Mouse (Mus musculus) heart, embryonic 11.5 days (tissue): ENCODE results near the gene Capn10. TPM values are rescaled to one million over a fixed set of nuclear protein-coding genes. Genes with fewer than 3 reads are reported as not detected.

Source experiments
- ATAC-seq: fragments of 200-750 bp; cut with Nextera tagmentation; replicated peaks from 2 replicates; pipeline ENCODE4 v1.8.0; 2017; ENCODE audit warnings: moderate library complexity; ENCODE audit not compliant: insufficient number of reproducible peaks, low FRiP score, low TSS enrichment
- H3K27ac ChIP-seq: fragments of 300-500 bp; sonication (generic); 2 replicates; pipeline ENCODE4 v1.5.1; 2014; ENCODE audit warnings: mild to moderate bottlenecking, low read depth, low read length
- H3K27me3 ChIP-seq: fragments of 300-500 bp; sonication (generic); 2 replicates; pipeline ENCODE4 v1.6.1; 2014; ENCODE audit warnings: mild to moderate bottlenecking, low read length, mixed read lengths; ENCODE audit not compliant: control insufficient read depth, insufficient read depth
- H3K36me3 ChIP-seq: fragments of 300-500 bp; sonication (generic); 2 replicates; pipeline ENCODE4 v1.6.1; 2014; ENCODE audit warnings: mild to moderate bottlenecking, low read length, moderate library complexity, mixed read lengths; ENCODE audit not compliant: control insufficient read depth, insufficient read depth
- H3K4me1 ChIP-seq: fragments of 300-500 bp; sonication (generic); 2 replicates; pipeline ENCODE4 v1.6.1; 2014; ENCODE audit warnings: low read length; ENCODE audit not compliant: control insufficient read depth, insufficient read depth
- H3K4me2 ChIP-seq: fragments of 300-500 bp; sonication (generic); 2 replicates; pipeline ENCODE4 v1.6.1; 2014; ENCODE audit warnings: mild to moderate bottlenecking, moderate library complexity
- H3K4me3 ChIP-seq: fragments of 300-500 bp; sonication (generic); 2 replicates; pipeline ENCODE4 v1.5.1; 2014; ENCODE audit warnings: low read depth, low read length
- H3K9ac ChIP-seq: fragments of 300-500 bp; sonication (generic); 2 replicates; pipeline ENCODE4 v1.6.1; 2014; ENCODE audit warnings: mild to moderate bottlenecking, low read depth, low read length, moderate library complexity
- H3K9me3 ChIP-seq: fragments of 300-500 bp; sonication (generic); replicated peaks from 2 replicates; pipeline ENCODE4 v1.6.1; 2016; ENCODE audit warnings: low read length; ENCODE audit not compliant: control insufficient read depth
- WGBS: fragments of 180-500 bp; shearing (Covaris S2); extraction: QIAGEN DNeasy Blood & Tissue Kit; methylation state at CpG from one replicate; pipeline ENCODE4 v1.1.7; 2014; ENCODE audit not compliant: insufficient replicate concordance; 5-methylcytosine and 5-hydroxymethylcytosine counted together
- polyA plus RNA-seq: library from polyadenylated mRNA; unstranded; fragments of >200 nt; fragmentation: Nextera tagmentation; extraction: Ambion mirVana; gene quantifications from 2 replicates; pipeline ENCODE4 v1.2.1, GENCODE M21; 2014

Gene Capn10
- polyA plus RNA-seq, 1 experiment from 2014 or later = 11.8 TPM

DNA sequence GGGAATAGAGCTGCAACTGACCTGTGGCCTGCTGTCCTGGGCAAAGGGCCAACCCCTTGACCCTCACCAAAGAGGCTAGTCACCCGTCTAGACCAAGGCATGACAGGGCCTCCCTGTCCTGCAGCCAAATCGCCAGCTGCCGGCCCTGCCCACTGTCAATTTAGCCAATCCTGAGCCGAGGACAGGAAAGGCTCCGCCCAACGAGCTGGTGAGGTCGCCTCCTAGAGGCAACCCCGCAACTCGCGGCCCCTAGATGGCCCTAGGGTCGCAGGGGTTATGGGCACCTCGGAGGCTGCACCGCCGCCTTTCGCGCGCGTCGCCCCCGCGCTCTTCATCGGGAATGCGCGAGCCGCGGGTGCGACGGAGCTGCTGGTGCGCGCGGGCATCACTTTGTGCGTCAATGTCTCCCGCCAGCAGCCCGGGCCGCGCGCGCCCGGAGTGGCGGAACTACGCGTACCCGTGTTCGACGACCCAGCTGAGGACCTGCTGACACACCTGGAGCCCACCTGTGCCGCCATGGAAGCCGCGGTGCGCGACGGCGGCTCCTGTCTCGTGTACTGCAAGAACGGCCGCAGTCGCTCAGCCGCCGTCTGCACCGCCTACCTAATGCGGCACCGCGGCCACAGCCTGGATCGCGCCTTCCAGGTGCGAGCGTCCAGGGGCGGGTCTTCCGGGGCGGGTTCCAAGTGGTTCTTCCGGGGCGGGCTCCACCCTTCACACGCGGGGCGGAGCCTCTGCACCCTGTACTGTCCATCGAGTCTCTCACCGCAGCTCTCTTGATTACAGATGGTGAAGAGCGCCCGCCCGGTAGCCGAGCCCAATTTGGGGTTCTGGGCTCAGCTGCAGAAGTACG is 27.2 kb upstream of the Capn10 start, which contains the start of gene Dusp28:
TSS of gene Dusp28 (plus strand) at position 203 of the 853 bp plus-strand sequence.
- no peaks in the 10 kb centered on the region for H3K27me3 ChIP-seq
- peaks cover 26% of the 10 kb centered on the region for H3K4me1 ChIP-seq
- peak within 1 kb of the TSS; percentile 81 for H3K4me2 ChIP-seq
- H3K9me3 ChIP-seq = no peaks in the 10 kb centered on the region
- peak within 1 kb of the TSS; percentile 82 for H3K9ac ChIP-seq
- WGBS = under 1% methylated on average over 80 of the region's 81 CpGs
- peak within 1 kb of the TSS; percentile 87 for H3K27ac ChIP-seq
- no peaks in the 10 kb centered on the region for H3K36me3 ChIP-seq
- H3K4me3 ChIP-seq = peak within 1 kb of the TSS; percentile 80
- peak; percentile 91 for ATAC-seq

DNA sequence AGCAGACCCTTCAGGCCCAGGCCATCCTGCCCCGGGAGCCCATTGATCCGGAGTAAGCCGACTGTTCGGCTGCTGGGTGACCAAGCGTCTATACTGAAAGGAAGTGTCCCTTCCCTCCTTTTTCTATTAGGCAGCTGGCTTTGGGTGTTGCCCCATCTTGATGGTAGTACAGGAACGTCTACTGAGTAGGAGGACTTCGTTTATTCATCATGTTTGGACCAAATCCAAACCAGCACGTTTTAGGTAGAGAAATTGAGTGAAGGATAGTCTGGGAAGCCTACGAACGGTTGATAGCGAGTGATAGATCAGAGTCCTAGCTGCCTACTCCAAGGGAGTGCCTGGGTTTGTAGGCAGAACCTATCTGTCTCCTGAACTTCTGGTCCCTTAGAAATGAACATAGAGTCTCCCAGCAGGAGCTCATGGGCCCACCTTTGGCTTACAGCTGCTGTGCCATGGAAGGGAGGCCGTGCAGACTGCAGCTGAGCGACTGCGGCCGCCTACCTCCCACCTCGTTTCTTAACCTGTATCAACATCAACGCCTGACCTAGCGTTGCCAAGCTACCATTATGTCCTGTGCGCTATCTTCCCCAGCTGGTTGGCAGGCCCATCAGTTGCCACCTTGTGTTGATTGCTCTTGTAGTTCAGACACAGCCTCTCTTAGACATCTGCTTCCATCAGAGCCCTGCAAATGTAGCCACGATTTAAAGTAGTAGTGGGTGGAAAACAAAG is 26.4 kb upstream of the Capn10 start:
- peak overlapping the region; percentile 81 for H3K4me2 ChIP-seq
- H3K27ac ChIP-seq = peak overlapping the region; percentile 58; the same call in 1 of the 2 replicates
- no peaks in the 10 kb centered on the region for H3K9me3 ChIP-seq
- H3K4me3 ChIP-seq = peak overlapping the region; percentile 80
- H3K4me1 ChIP-seq = peaks cover 28% of the 10 kb centered on the region
- H3K27me3 ChIP-seq = no peaks in the 10 kb centered on the region
- 42% methylated on average over 20 of the region's 20 CpGs for WGBS
- H3K9ac ChIP-seq = peak overlapping the region; percentile 82
- no peaks in the 10 kb centered on the region for H3K36me3 ChIP-seq
- ATAC-seq = no peak

DNA sequence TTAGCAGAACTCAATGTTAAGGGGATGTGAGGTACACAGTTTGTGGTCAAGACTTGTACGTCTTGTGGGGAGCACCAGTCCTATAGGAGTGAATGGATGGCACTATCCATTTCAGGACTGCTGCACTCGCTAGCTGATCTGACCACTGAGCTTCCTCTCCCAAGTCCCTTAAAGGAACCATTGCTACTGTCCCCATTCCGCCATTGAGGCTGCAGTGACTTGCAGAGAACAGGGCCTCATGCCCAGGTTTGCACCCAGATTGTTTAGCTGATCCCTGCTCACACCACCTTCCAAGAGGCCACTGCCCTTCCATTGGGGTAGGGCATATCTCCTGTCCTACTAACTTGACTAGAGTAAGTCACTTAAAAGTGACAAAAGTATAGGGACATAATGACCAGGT is 25.5 kb upstream of the Capn10 start:
- H3K27me3 ChIP-seq = no peaks in the 10 kb centered on the region
- no peak for ATAC-seq
- no peaks in the 10 kb centered on the region for H3K9me3 ChIP-seq
- H3K9ac ChIP-seq = no peak overlapping the region
- no peaks in the 10 kb centered on the region for H3K36me3 ChIP-seq
- H3K4me3 ChIP-seq = no peak overlapping the region
- peaks cover 24% of the 10 kb centered on the region for H3K4me1 ChIP-seq
- 90% methylated on average over 3 of the region's 3 CpGs for WGBS
- no peak overlapping the region for H3K4me2 ChIP-seq
- no peak overlapping the region for H3K27ac ChIP-seq

DNA sequence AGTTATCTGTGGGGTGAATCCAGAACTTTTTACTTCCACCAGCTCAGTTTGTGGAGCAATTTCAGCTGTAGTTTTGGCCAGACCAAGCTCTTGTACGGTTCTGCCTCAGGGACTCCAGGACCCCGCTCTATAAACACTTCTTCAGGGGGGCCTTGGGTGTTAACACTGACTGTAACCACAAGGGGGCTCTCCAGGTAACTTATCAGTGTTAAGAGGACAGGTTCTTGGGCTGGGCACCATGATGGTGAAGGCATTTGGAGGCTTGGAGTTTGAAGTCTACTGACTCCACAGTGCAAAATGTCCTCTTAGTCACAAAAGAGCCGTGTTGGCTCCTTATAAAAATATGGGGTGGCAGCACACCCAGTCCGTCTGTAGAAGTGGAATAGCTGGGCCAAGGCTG is 25.1 kb upstream of the Capn10 start:
- H3K9me3 ChIP-seq = no peaks in the 10 kb centered on the region
- no peak overlapping the region for H3K27ac ChIP-seq
- H3K4me2 ChIP-seq = no peak overlapping the region
- no peaks in the 10 kb centered on the region for H3K36me3 ChIP-seq
- no peak overlapping the region for H3K4me3 ChIP-seq
- H3K27me3 ChIP-seq = no peaks in the 10 kb centered on the region
- ATAC-seq = no peak
- H3K9ac ChIP-seq = no peak overlapping the region
- 58% methylated on average over 4 of the region's 4 CpGs for WGBS
- H3K4me1 ChIP-seq = peaks cover 24% of the 10 kb centered on the region

DNA sequence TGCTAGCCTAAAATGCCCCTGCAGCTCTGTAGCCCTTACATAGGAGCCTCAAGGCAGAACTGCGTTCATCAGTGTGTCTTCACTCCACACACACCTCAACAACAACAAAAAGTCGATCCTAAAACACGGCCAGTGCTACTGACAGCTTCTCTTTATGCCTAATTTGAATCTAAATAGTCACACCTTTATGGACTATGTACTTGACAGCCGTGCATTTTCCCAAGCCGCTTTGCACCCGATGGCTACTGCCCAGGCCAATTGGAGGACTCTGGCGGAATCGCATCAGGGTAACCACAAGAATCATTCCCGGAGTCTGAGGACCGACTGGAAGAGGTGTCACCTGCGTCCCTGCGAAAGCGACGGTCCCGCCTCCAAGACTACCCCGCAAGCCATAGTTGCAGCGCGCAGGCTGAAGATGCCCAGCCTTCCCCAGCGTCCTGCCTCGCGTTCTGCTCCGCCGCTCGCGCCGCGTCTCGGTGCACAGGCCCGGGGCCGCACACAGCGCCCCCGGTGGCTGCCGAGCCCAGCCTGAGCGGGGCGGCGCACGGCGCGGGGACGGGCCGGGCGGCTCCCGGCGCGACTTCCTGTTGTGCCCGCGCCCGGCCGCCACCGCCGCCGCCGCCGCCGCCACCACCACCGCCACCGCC is 23.8 kb upstream of the Capn10 start, which contains the start of gene Rnpepl1:
TSS of gene Rnpepl1 (plus strand) at position 545 of the 647 bp plus-strand sequence.
- H3K27me3 ChIP-seq = no peaks in the 10 kb centered on the region
- H3K9ac ChIP-seq = peak within 1 kb of the TSS; percentile 87
- peaks cover 24% of the 10 kb centered on the region for H3K4me1 ChIP-seq
- no peaks in the 10 kb centered on the region for H3K9me3 ChIP-seq
- WGBS = 1% methylated on average over 36 of the region's 57 CpGs
- ATAC-seq = peak; percentile 66
- H3K36me3 ChIP-seq = peaks cover 2% of the 10 kb centered on the region; the same call in 1 of the 2 replicates
- peak within 1 kb of the TSS; percentile 82 for H3K27ac ChIP-seq
- peak within 1 kb of the TSS; percentile 74 for H3K4me3 ChIP-seq
- peak within 1 kb of the TSS; percentile 98 for H3K4me2 ChIP-seq

DNA sequence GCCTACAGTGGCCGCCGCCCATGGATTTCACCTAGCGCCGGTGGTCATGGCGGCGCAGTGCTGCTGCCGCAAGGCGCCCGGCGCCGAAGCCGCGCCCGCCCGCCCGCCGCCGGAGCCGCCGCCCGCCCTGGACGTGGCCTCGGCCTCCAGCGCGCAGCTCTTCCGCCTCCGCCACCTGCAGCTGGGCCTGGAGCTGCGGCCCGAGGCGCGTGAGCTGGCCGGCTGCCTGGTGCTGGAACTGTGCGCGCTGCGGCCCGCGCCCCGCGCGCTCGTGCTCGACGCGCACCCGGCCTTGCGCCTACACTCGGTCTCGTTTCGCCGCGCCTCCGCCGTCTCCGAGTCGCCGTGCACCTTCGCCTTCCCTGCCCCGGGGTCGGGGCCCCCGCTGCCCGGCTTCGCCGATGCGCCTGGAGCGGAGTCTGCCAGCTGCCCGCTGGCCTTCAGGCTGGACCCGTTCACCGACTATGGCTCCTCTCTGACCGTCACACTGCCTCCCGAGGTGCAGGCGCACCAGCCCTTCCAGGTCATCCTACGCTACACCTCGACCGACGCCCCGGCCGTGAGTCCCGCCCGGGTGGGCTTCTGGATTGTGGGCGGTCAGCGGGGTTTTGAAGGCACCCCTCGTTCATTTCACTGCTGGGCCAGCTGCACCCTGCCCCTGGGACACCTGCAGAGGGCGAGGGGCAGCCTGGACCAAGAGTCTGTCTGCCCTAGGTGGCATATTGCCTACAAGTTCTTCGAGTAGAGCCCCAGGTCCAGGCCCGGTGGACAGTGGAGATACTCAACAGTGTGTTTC is 23.1 kb upstream of the Capn10 start:
- H3K27me3 ChIP-seq = no peaks in the 10 kb centered on the region
- peak overlapping the region; percentile 82 for H3K27ac ChIP-seq
- H3K4me2 ChIP-seq = peak overlapping the region; percentile 98
- peaks cover 9% of the 10 kb centered on the region for H3K36me3 ChIP-seq
- H3K9me3 ChIP-seq = no peaks in the 10 kb centered on the region
- WGBS = 2% methylated on average over 52 of the region's 85 CpGs
- peak; percentile 47 for ATAC-seq
- H3K4me3 ChIP-seq = peak overlapping the region; percentile 74
- peaks cover 24% of the 10 kb centered on the region for H3K4me1 ChIP-seq
- peak overlapping the region; percentile 87 for H3K9ac ChIP-seq

DNA sequence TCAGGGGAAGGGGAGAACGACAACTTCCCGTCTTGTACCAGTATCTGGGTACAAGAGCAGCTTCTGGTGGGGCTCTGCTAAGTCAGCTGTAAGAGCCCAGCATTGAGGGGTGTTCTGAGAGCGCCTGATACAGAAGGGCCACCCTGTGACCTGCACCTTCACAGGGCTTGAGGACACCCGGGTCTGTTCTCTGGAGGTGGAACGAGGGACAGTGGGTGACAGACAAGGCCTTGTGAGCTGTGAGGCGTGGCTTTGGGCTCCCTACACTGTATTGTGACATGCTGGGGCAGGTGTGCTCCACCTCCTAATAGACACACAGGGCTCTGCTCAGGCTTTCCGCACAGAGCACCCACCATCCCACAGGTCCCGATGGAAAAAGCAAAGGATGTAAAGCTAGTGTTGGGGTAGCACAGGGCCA is 22.4 kb upstream of the Capn10 start:
- no peaks in the 10 kb centered on the region for H3K27me3 ChIP-seq
- WGBS = 44% methylated on average over 8 of the region's 8 CpGs
- H3K9me3 ChIP-seq = no peaks in the 10 kb centered on the region
- no peak for ATAC-seq
- peak overlapping the region; percentile 74 for H3K4me3 ChIP-seq
- H3K4me2 ChIP-seq = peak overlapping the region; percentile 98
- peaks cover 9% of the 10 kb centered on the region for H3K36me3 ChIP-seq
- H3K4me1 ChIP-seq = peaks cover 24% of the 10 kb centered on the region
- H3K27ac ChIP-seq = 0 out of 2 replicates have a peak overlapping the region, but pooled peaks have one; percentile 82
- H3K9ac ChIP-seq = peak overlapping the region; percentile 87
